Mouse (Mus musculus) thymus, adult 2 months (tissue): ENCODE measurements at regions not wholly inside any gene's neighbourhood (a gene's known extent, or its start where the extent isn't known, plus 50 kb on each side); places are given as distances from the start of the nearest gene placed in this dataset.

Source experiments
- CTCF ChIP-seq: fragments of 200-500 bp; IDR thresholded peaks from 2 replicates; pipeline ENCODE4 v1.5.1; 2012; ENCODE audit warnings: mild to moderate bottlenecking, control low read depth, low read length, moderate library complexity, borderline replicate concordance; ENCODE audit not compliant: control insufficient read depth, poor library complexity, insufficient read depth; ENCODE audit errors: extremely low read depth
- POLR2A ChIP-seq: fragments of 200-500 bp; IDR thresholded peaks from 2 replicates; pipeline ENCODE4 v1.6.1; 2012; ENCODE audit warnings: mild to moderate bottlenecking, low read length, control low read depth, moderate library complexity; ENCODE audit not compliant: control insufficient read depth, poor library complexity, insufficient read depth; ENCODE audit errors: extremely low read depth

DNA sequence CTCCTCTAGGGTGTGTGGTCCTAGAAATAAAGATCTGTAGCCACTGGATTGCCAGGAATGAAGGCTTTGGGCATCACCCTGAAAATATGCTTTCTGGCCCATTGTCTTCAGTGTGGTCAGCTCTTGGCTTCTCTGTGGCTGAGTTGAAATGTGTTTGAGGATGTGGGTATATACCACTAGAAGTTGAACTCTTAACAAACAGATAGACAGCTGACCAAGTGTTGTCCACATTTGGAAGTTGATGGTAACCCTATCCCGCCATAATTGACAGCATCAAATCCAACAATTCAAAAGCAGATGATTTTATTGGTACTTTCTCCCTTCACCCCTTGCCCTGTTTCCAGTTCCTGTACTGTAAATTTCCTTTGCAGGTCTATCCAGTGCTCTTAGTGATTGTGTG lies 448.7 kb downstream of the Fgf9 start:
- TF ChIP-seq POLR2A (no peak), CTCF (no peak)
